Mouse (Mus musculus) kidney, adult 11 months (tissue): ENCODE measurements around the gene Wnt3.

Experiments
- DNase-seq: peaks from one replicate; pipeline ENCODE4 v3.0.0; 2022

Gene Wnt3

DNA sequence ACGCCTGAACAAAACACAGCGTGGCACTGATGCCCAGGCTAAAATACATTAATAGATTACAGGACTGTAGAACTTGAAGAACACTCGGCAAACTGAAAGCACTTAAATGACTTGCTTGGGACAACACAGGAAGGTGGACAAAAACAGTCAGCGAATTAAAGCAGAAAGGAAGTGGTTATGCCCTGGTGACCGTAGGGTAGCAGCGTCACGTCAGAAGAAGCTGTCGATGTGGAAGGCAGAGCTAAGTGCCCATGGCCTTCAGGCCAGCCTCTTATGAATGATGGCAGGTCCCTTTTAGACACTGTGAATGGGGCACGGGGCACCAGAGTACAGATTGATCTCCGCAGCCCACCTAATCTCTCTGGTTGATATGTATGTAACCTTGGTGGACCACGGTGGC lies 74.3 kb downstream of the Wnt3 start:
- DNase-seq: no peak

DNA sequence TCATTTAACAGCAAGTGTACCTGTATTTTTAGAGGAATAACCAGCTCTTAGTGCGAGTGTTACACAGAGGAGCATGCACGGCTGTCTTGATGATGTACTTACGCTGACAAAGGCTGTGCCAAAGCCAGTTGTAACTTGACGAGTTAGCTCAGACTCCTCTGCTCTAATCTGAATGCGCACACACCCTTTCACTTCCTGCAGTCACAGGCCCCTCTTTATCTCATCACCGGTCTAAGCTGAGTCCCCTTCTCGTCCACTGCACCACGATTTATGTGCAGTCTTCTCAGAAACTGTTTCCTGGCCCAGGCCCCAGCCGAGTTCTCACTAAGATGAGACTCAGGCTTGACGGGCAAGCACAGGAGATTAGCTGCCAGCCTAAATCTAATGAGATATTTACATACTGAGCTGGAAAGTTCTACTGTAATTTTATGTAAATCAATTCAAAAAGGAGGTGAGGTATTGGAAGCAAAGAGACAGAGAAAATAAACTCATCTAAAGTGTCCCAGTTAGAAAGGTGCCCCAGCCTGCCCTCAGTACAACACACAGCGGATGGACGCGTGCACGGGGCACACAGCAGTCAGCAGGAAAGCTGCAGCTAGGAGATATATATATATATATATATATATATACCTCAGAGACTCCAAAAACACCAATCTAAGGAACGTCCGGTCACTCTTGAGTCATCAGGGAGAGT lies 78.8 kb downstream of the Wnt3 start:
- no peak for DNase-seq

DNA sequence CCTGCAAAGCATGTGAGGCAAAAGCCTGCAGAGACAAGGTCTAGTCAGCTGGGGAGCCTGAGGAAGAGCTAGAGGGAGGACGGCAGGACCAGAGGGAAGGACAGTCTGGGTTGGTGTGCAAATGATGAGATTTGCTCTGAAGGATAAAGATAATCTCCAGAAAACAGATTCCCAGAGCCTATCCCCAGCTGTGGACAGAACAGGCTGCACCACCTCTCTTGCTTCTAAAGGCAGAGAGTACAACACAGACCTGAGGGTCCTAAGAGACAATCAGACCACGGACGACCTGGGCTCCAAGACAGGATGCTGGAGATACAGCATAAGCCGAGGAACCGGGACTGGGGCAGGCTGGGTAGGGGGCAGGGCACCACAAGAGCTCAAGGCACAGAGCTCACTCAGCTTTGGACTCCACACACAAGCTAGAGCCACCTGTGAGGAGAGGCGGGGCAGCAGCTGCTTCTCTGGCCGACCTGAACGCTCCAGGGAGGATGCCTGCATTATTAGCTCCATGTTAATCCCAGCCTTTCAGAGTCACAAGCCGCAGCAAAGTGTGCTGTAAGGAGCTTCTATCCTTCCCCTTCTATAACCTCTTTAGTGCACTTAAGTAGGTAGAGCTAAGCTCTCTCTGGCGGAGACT lies 79.5 kb downstream of the Wnt3 start:
- DNase-seq: no peak

DNA sequence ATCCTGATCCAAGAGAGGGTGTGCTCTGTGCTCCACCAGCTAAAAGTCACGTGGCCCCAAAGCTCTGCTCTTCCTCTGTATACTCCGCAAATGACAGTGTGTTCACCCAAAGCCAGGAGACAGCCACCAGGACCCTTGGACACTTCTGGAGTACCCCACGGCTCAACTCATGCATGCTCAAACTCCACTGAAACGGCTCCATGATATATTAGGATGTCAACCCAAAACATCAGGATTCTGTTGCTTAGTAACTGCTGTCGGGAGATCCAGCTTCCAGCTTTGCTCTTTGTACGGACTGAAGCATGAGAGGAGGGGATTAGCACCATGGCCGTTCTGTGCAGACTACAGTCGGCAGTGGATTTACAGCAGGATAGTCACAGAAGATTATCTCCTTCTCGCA lies 80.3 kb downstream of the Wnt3 start:
- no peak for DNase-seq

DNA sequence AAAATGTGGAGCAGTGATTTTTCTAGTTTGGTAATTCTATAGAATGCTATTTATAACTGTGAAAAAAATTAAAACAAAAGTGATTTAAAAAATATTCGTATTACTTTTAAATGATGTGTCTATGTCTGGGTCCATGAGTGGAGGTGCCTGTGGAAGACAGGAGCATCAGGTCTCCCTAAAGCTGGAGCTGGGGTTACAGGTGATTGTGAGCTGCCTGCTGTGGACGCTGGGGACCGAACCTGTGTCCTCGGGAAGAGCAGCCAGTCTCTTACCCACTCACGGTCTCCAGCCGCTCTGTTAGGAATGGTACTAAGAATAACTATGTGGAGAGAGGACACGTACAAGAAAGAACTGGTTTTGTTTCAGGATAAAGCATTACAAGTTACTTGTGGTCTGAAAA lies 82.7 kb downstream of the Wnt3 start:
- no peak for DNase-seq

DNA sequence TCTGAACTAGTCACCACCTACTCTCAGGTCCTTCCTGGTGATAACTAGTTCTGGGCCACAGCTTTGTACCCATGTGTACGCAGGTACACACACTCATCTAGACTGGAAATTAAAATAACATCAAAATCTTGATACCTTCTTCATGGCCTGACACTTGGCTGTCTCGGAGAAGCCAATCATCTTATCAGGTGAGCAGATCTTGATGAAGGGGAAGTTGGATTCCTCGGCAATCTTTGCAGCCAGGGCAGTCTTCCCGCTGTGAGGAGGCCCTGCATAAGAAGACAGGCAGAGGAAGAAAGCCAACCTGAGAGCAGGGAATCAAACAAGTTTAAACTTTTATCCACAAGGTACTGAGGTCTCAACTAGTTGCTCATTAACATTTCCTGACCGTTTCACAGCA lies 84.8 kb downstream of the Wnt3 start:
- no peak for DNase-seq

DNA sequence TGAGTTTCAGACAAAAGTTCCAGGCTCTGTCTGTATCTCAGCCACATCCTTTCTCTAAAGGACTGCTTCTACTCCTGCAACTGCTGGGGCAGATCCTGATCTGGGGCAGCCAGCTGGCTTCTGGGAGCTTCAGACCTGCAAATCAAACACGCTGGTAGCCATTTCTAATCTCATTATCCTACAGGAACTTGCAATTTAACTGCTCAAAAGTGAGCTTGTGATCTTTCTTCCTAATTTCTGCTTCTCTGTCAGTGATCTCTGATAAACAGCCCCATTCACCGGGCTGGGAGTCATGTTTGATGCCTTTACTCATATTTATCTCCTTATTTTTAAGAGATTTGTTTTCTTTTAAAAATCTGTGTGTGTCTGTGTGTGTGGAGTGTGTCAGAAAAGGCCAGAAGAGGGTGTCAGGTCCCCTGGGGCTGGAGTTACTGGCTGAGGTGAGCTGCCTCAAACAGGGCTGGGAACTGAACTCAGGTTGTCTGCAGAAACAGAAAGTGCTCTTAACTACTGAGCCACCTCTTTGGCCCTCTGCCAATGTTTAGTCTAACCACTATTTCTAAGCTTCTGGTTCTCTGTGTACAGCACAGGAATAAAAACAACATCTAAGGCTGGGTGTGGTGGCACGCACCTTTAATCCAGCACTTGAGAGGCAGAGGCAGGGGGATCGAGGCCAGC lies 86.1 kb downstream of the Wnt3 start:
- no peak for DNase-seq

DNA sequence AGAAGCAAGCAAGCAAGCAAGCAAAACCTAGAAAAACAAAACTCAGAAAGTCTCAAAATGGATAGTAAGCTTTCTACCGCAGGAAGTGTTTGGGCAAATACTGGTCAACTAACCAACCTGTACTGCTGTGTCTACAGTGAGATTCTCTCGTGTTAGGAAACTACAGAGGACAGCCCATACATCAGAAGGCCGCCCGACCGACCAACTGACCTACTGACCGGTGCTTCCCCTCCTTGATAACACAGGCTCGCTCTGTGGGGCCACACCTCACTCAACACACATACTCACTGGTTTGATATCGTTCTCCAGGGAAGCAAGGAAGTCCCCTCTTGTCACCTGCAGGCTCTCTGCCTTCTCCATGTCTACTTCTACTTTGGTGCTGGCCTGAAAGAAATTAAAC lies 89.0 kb downstream of the Wnt3 start:
- DNase-seq: no peak

DNA sequence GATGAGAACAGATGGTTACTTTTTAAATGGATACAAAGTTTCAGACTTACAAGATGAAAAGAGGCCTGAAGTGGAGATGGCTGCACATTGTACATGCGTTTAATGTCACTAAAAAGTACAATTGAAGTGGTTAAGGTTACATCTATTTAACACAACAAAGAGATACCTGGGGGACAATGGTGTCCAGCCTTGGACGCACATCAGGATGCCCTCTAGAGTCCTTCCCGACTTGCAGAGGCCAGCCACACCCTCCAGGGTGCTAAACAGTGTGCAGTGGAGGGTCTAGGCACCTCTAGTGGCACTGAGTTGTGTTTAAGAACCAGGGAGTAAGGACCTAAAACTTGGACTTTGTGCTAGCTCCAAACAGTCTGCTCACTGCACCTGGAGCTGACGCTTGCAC lies 90.5 kb downstream of the Wnt3 start:
- no peak for DNase-seq

DNA sequence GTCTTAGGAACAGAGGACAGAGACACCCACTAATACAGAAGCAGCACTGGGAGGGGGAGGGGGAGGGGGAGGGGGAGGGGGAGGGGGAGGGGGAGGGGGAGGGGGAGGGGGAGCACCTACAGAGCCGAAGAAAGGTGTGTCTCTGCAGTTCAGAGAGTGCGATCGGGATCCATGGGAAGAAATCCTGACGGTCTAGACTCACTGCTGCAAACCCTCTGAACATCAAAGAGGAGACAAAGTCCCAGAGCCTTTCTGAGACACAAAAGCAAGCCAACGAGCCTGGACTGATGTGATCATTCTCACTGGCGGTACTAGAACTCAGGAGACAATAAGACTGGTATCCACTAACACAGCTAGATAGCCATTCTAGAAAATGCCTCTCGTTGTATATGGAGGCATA lies 91.4 kb downstream of the Wnt3 start:
- no peak for DNase-seq
